ENCODE assay signal across 25 mouse cellular contexts in genomic region chr5:144639639-144640038, GRCm38 (mm10).
DNase-seq lines count a peak whose midpoint lies in the region; TF ChIP-seq lines count a peak whose summit lies in the region.
"Had no signal": no experiment of that assay in that cellular context is flagged by ENCODE, and none has a peak within 500 bp of the region (broad histone marks: within the 10 kb centered on the region; RNA-seq: fewer than 3 reads in every experiment).

No protein-coding gene starts in this region.

- DNase-seq in adrenal gland, adult 8-10 months = peak; percentile 51
- peak; percentile 59 for DNase-seq in brain, adult 2 months (ENCODE audit: low read depth, low spot score)
- DNase-seq in gastrocnemius, adult 8-10 months (ENCODE audit: low spot score in 2 of 2) = no peak
- DNase-seq in right cerebral cortex, postnatal 36 days (ENCODE audit: low spot score in 2 of 2) = no peak
- DNase-seq in gastrocnemius, postnatal 10 days = no peak
- DNase-seq: cerebellum, adult 18-20 months; cerebellum, postnatal 10 days; gastrocnemius, postnatal 36 days; heart, adult 18-20 months; heart, postnatal 36 days; kidney, adult 9 months; kidney, postnatal 10 days; layer of hippocampus, adult 9-11 months; lung, embryonic 14.5 days; lung, postnatal 14 days; right cerebral cortex, adult 18-20 months had no signal

- no peak overlapping the region for H3ac ChIP-seq in C2C12 (ENCODE audit: control insufficient read depth, insufficient read length, low read depth)

- no peak for TF ChIP-seq CTCF in C2C12 (IDR thresholded peaks at IDR 0.05; ENCODE audit: control insufficient read depth, insufficient read depth, insufficient read length)

- H3K4me3 ChIP-seq in C2C12 (ENCODE audit: insufficient read depth, poor library complexity, severe bottlenecking) = no peak overlapping the region
- H3K4me3 ChIP-seq: erythroblast, embryonic 14.5 days; forebrain, embryonic 13.5 days; hindbrain, embryonic 12.5 days; intestine, embryonic 15.5 days; limb, embryonic 12.5 days; liver, embryonic 15.5 days; midbrain, embryonic 15.5 days; neural tube, embryonic 12.5 days had no signal

- H3K27me3 ChIP-seq in C2C12 (ENCODE audit: control insufficient read depth, insufficient read depth, insufficient read length) = no peaks in the 10 kb centered on the region
- H3K27me3 ChIP-seq: forebrain, embryonic 13.5 days; hindbrain, embryonic 12.5 days; intestine, embryonic 15.5 days; limb, embryonic 12.5 days; liver, embryonic 15.5 days; midbrain, embryonic 15.5 days; neural tube, embryonic 12.5 days had no signal

- no peaks in the 10 kb centered on the region for H3K79me2 ChIP-seq in C2C12 (ENCODE audit: control insufficient read depth, insufficient read depth)

- H3K36me3 ChIP-seq in C2C12 (ENCODE audit: control insufficient read depth, insufficient read depth) = no peaks in the 10 kb centered on the region
- H3K36me3 ChIP-seq: hindbrain, embryonic 12.5 days; intestine, embryonic 15.5 days; limb, embryonic 12.5 days; liver, embryonic 15.5 days; midbrain, embryonic 15.5 days; neural tube, embryonic 12.5 days had no signal

- H3K79me3 ChIP-seq in C2C12 (ENCODE audit: low read depth) = no peaks in the 10 kb centered on the region

TF ChIP-seq in C2C12, 6 proteins besides CTCF, POLR2A, EP300 and RAD21:
- TF ChIP-seq CEBPB (IDR thresholded peaks at IDR 0.05; ENCODE audit: low read depth) (peak; percentile 86), MAX (IDR thresholded peaks at IDR 0.05) (no peak)

Comparison
In these comparisons a context has a peak if more than half of its experiments do, and no peak if none do; other contexts are left out.
1. DNase-seq: peak in adrenal gland, adult 8-10 months (single experiment) and brain, adult 2 months (single experiment); none in gastrocnemius, adult 8-10 months (0 of 2), right cerebral cortex, postnatal 36 days (0 of 2) and gastrocnemius, postnatal 10 days (single experiment).